8 mouse cellular contexts compared by ENCODE assay signal in genomic region chr15:96283920-96284431, GRCm38 (mm10). TPM values are rescaled to one million over a fixed set of nuclear protein-coding genes. Genes with fewer than 3 reads are reported as not detected.
A peak's percentile ranks its signal among the peaks of the same experiment; 100 is the strongest.
DNase-seq lines count a peak whose midpoint lies in the region; ATAC-seq and TF ChIP-seq lines count a peak whose summit lies in the region.

No protein-coding gene starts in this region.

- H3K27ac ChIP-seq in embryonic facial prominence, embryonic 13.5 days: peak overlapping the region; percentile 100
- peak overlapping the region; percentile 100 for H3K27ac ChIP-seq in heart, embryonic 15.5 days
- peak overlapping the region; percentile 100 for H3K27ac ChIP-seq in lung, embryonic 15.5 days
- H3K27ac ChIP-seq in olfactory bulb, adult 2 months (ENCODE audit: insufficient read depth, low read depth, low read length): peak overlapping the region; percentile 22

- peak overlapping the region; percentile 87 for H3K4me3 ChIP-seq in embryonic facial prominence, embryonic 13.5 days
- H3K4me3 ChIP-seq in heart, embryonic 15.5 days: peak overlapping the region; percentile 92
- H3K4me3 ChIP-seq in lung, embryonic 15.5 days: peak overlapping the region; percentile 93
- peak overlapping the region; percentile 47 for H3K4me3 ChIP-seq in olfactory bulb, adult 2 months (ENCODE audit: insufficient read depth, low read depth, low read length)

- 7% methylated on average over 11 of the region's 11 CpGs for WGBS in embryonic facial prominence, embryonic 13.5 days
- 4% methylated on average over 11 of the region's 11 CpGs for WGBS in heart, embryonic 15.5 days
- WGBS in lung, embryonic 15.5 days: 3% methylated on average over 11 of the region's 11 CpGs
- WGBS in olfactory bulb, adult 2 months: 1% methylated on average over 11 of the region's 11 CpGs

- peak; percentile 18 for ATAC-seq in CD4-positive, CD25-positive, alpha-beta regulatory T cell, adult 4 months
- ATAC-seq in activated CD4-positive, CD25-positive, alpha-beta regulatory T cell, adult 4 months: peak; percentile 12
- ATAC-seq in embryonic facial prominence, embryonic 13.5 days (ENCODE audit: insufficient number of reproducible peaks, insufficient read depth, low FRiP score, low TSS enrichment, low read depth): no peak
- no peak for ATAC-seq in heart, embryonic 15.5 days (replicated peaks; ENCODE audit: insufficient number of reproducible peaks, insufficient read depth, low FRiP score, low read depth)
- ATAC-seq in lung, embryonic 15.5 days (ENCODE audit: borderline replicate concordance, extremely low read depth, low FRiP score, low TSS enrichment): no peak
- ATAC-seq in inflammation-experienced regulatory T-cells, adult 6 months: no peak

- no peak for TF ChIP-seq CTCF in olfactory bulb, adult 2 months (IDR thresholded peaks at IDR 0.05; ENCODE audit: insufficient read depth, low read depth, low read length)

- H3K36me3 ChIP-seq in embryonic facial prominence, embryonic 13.5 days: peaks cover 18% of the 10 kb centered on the region
- peaks cover 11% of the 10 kb centered on the region for H3K36me3 ChIP-seq in heart, embryonic 15.5 days
- H3K36me3 ChIP-seq in lung, embryonic 15.5 days: peaks cover 15% of the 10 kb centered on the region

- peak overlapping the region; percentile 99 for H3K9ac ChIP-seq in embryonic facial prominence, embryonic 13.5 days
- peak overlapping the region; percentile 99 for H3K9ac ChIP-seq in heart, embryonic 15.5 days
- H3K9ac ChIP-seq in lung, embryonic 15.5 days: peak overlapping the region; percentile 99

- H3K4me2 ChIP-seq in embryonic facial prominence, embryonic 13.5 days: peak overlapping the region; percentile 87
- peak overlapping the region; percentile 82 for H3K4me2 ChIP-seq in heart, embryonic 15.5 days
- H3K4me2 ChIP-seq in lung, embryonic 15.5 days: peak overlapping the region; percentile 77

- peak; percentile 39 to 60 for DNase-seq in kidney, postnatal 25 days

- H3K27me3 ChIP-seq in embryonic facial prominence, embryonic 13.5 days: no peaks in the 10 kb centered on the region
- no peaks in the 10 kb centered on the region for H3K27me3 ChIP-seq in heart, embryonic 15.5 days
- no peaks in the 10 kb centered on the region for H3K27me3 ChIP-seq in lung, embryonic 15.5 days

- no peak for TF ChIP-seq POLR2A in olfactory bulb, adult 2 months (IDR thresholded peaks at IDR 0.05; ENCODE audit: insufficient read depth, low read depth, low read length)

- no peaks in the 10 kb centered on the region; the same call in 1 of the 2 replicates for H3K9me3 ChIP-seq in embryonic facial prominence, embryonic 13.5 days
- H3K9me3 ChIP-seq in heart, embryonic 15.5 days (replicated peaks): no peaks in the 10 kb centered on the region
- no peaks in the 10 kb centered on the region for H3K9me3 ChIP-seq in lung, embryonic 15.5 days

- H3K4me1 ChIP-seq in embryonic facial prominence, embryonic 13.5 days: peaks cover 24% of the 10 kb centered on the region
- H3K4me1 ChIP-seq in heart, embryonic 15.5 days (replicated peaks): peaks cover 33% of the 10 kb centered on the region
- H3K4me1 ChIP-seq in lung, embryonic 15.5 days: peaks cover 29% of the 10 kb centered on the region
- H3K4me1 ChIP-seq in olfactory bulb, adult 2 months (ENCODE audit: control insufficient read depth, insufficient read depth, low read length): peaks cover 13% of the 10 kb centered on the region

RNA-seq across cellular contexts. Expression of gene Arid2, which starts 3.3 kb away (rescaled TPM):
- 10 to 100 TPM; 17.9 to 21.0 TPM for polyA plus RNA-seq in CD4-positive, CD25-positive, alpha-beta regulatory T cell, adult 4 months (2017; shearing (Covaris generic))
- 10 to 100 TPM; 16.6 to 21.0 TPM for polyA plus RNA-seq in activated CD4-positive, CD25-positive, alpha-beta regulatory T cell, adult 4 months (2017; shearing (Covaris generic))
- 25.9 and 29.5 TPM in 2 replicates for polyA plus RNA-seq in embryonic facial prominence, embryonic 13.5 days (2015; fragmentation: Nextera tagmentation; extraction: Ambion mirVana)
- polyA plus RNA-seq in heart, embryonic 15.5 days (2015; fragmentation: Nextera tagmentation; extraction: Ambion mirVana): 11.6 and 15.0 TPM in 2 replicates
- 20.8 and 21.7 TPM in 2 replicates for polyA plus RNA-seq in lung, embryonic 15.5 days (2015; fragmentation: Nextera tagmentation; extraction: Ambion mirVana)
- 35.6 TPM in 1 of 2 replicates, not detected in the other for polyA plus RNA-seq in olfactory bulb, adult 2 months (2012; ENCODE audit: insufficient read depth, insufficient read length, low replicate concordance, missing spikeins)
- 10 to 100 TPM; 13.7 to 21.7 (median 17.0) TPM for polyA plus RNA-seq in inflammation-experienced regulatory T-cells, adult 6 months (2017; shearing (Covaris generic))

Comparison
In these comparisons a context has a peak if more than half of its experiments do, and no peak if none do; other contexts are left out.
1. ATAC-seq: peak in CD4-positive, CD25-positive, alpha-beta regulatory T cell, adult 4 months (single experiment) and activated CD4-positive, CD25-positive, alpha-beta regulatory T cell, adult 4 months (single experiment); none in embryonic facial prominence, embryonic 13.5 days (single experiment), heart, embryonic 15.5 days (single experiment), lung, embryonic 15.5 days (single experiment) and inflammation-experienced regulatory T-cells, adult 6 months (single experiment).
2. H3K27ac ChIP-seq: peak in every context shown above with its lines; median percentile 100 in embryonic facial prominence, embryonic 13.5 days; 100 in heart, embryonic 15.5 days; 100 in lung, embryonic 15.5 days; 22 in olfactory bulb, adult 2 months.
3. Peak in every context shown above with its lines, with median percentiles within 50 percentile points of each other: H3K4me2 ChIP-seq, H3K4me3 ChIP-seq and H3K9ac ChIP-seq.